Mouse (Mus musculus): ENCODE measurements at regions not wholly inside any gene's neighbourhood (a gene's known extent, or its start where the extent isn't known, plus 50 kb on each side); places are given as distances from the start of the nearest gene placed in this dataset.
A peak's percentile ranks its signal among the peaks of the same experiment; 100 is the strongest.

DNA sequence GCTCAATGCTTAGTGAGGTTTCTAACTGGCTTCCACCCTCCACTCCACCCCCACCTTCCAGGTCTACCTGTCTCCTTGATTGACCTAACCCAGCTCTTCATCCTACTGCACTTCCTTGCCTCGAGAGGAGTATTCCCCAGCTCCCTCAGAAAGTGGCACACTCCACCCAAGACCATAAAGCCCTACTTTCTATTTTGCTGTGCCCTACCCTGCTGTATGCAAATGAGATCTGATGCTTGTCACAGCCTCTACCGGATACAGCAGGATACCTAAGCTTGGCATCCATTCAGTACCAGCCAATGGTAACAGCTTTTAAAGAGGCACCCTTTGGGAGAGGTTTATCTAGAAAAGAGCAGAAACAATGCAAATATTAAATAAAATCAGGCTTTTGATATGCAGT lies 92.1 kb upstream of the Rreb1 start:
- TF ChIP-seq EP300 (IDR thresholded peaks at IDR 0.05; ENCODE audit: low read depth) (no peak), CTCF (IDR thresholded peaks at IDR 0.05; ENCODE audit: low read depth) (no peak)
- DNase-seq (no peak), ATAC-seq (no peak)
- Histone ChIP-seq H3K9ac (replicated peaks) (no peak overlapping the region), H3K36me3 (replicated peaks; ENCODE audit: insufficient read depth, low read length) (no peaks in the 10 kb centered on the region), H3K4me2 (ENCODE audit: low read depth, low read length) (no peak overlapping the region), H3K4me3 (ENCODE audit: low read depth, low read length) (no peak overlapping the region), H3K27ac (ENCODE audit: low read depth) (no peak overlapping the region), H3K4me1 (ENCODE audit: insufficient read depth) (no peaks in the 10 kb centered on the region), H3K9me3 (ENCODE audit: low read length) (no peaks in the 10 kb centered on the region), H3K27me3 (ENCODE audit: insufficient read depth, low read length) (no peaks in the 10 kb centered on the region)
- WGBS (ENCODE audit: insufficient replicate concordance) = 63% methylated on average over 2 of the region's 2 CpGs

DNA sequence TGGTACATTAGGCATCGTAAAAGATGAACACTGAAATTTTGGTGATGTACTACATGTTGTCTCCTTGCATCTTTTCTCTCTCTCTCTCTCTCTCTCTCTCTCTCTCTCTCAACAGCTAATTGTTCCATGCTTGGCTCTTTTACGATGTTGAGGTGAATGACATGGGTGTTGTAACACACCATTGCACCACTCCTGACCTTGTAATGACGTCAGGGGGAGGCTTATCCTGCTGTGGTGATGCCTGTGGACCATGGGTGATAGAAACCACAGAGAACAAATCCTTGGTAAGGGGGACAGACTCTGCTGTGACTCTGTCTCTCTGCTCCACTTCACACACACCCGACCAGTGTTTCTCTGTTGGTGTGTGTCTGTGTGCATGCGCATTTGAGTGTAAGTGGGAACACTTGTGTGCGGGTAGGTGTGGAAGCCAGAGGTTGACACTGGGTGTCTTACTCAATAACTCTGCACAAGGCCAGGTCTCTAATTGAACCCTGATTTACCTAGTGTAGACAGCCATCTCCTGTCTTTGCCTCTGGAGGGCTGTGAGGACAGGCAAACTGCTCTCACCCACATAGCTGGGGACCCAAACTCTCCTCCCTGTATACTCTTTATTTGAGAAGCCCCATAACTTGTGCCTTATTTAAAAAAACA lies 88.9 kb upstream of the Rreb1 start:
- no peak overlapping the region for H3K9ac ChIP-seq (replicated peaks)

DNA sequence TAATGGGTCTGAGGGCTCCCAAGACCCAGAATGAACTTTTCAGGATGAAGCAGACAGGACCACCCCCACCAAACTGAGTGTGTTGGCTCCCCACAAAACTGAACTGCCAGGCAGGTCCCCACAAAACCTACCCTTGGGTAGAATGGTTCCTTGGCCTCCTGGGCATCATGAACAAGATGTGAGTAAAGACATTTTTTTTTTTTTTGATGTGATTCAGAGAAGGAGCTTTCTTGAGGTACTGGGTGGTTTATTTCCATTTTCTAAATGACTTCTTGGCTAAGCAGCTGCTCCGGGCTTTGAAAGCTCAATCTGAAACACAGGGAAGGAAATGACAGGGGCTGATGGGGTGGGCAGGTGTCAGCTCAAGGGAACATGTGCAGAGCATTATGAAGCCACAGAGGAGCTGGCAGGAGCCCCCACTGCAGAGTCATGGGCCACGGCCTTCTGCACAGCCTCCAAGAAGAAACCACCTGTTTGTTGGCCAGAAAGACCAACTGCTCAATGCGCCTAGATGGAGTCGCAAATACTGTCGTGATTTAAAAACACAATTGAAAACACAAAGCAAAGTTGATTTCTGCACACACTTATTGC lies 86.2 kb upstream of the Rreb1 start:
- H3K27ac ChIP-seq (ENCODE audit: low read depth) = no peak overlapping the region
- no peak overlapping the region for H3K9ac ChIP-seq (replicated peaks)
- H3K36me3 ChIP-seq (replicated peaks; ENCODE audit: insufficient read depth, low read length) = no peaks in the 10 kb centered on the region
- no peak overlapping the region for H3K4me2 ChIP-seq (ENCODE audit: low read depth, low read length)
- ATAC-seq (no peak), DNase-seq (peak; percentile 35)
- H3K4me3 ChIP-seq (ENCODE audit: low read depth, low read length) = no peak overlapping the region
- no peaks in the 10 kb centered on the region for H3K9me3 ChIP-seq (ENCODE audit: low read length)
- no peak for TF ChIP-seq CTCF (IDR thresholded peaks at IDR 0.05; ENCODE audit: low read depth)
- no peak for TF ChIP-seq EP300 (IDR thresholded peaks at IDR 0.05; ENCODE audit: low read depth)
- no peaks in the 10 kb centered on the region for H3K27me3 ChIP-seq (ENCODE audit: insufficient read depth, low read length)
- no peaks in the 10 kb centered on the region for H3K4me1 ChIP-seq (ENCODE audit: insufficient read depth)
- WGBS (ENCODE audit: insufficient replicate concordance) = 37% methylated on average over 5 of the region's 5 CpGs

More for the DNA sequence above, 88.9 kb upstream of the Rreb1 start:
- WGBS (ENCODE audit: insufficient replicate concordance) = 64% methylated on average over 6 of the region's 6 CpGs
- Histone ChIP-seq H3K9me3 (ENCODE audit: low read length) (no peaks in the 10 kb centered on the region), H3K27me3 (ENCODE audit: insufficient read depth, low read length) (no peaks in the 10 kb centered on the region), H3K36me3 (replicated peaks; ENCODE audit: insufficient read depth, low read length) (no peaks in the 10 kb centered on the region), H3K4me3 (ENCODE audit: low read depth, low read length) (no peak overlapping the region), H3K4me2 (ENCODE audit: low read depth, low read length) (no peak overlapping the region), H3K27ac (ENCODE audit: low read depth) (peak overlapping the region; percentile 76), H3K4me1 (ENCODE audit: insufficient read depth) (no peaks in the 10 kb centered on the region)
- peak; percentile 68 for DNase-seq
- TF ChIP-seq CTCF (IDR thresholded peaks at IDR 0.05; ENCODE audit: low read depth) (no peak), EP300 (IDR thresholded peaks at IDR 0.05; ENCODE audit: low read depth) (peak; percentile 34; the same call in 1 of the 2 replicates)
- ATAC-seq = peak; percentile 96

DNA sequence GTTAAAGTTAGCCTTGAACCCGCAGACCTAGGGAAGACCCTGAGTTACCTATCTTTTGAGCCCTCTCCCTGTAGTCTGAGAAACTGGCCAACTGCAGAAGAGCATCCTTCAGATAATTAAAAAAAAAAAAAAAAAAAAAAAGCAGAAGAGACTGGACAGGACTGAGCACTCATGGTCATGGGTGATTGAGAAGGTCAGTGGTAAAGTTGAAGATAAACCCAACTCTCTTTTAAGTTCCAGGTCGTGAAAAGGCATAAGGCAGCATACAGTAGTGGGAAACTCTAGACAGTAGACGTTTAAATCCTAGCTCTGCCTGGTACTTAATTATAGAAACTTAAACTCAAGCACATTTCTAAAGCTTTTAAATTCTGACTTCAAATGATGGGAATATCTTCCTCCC lies 84.6 kb upstream of the Rreb1 start:
- Histone ChIP-seq H3K4me1 (ENCODE audit: insufficient read depth) (no peaks in the 10 kb centered on the region), H3K27me3 (ENCODE audit: insufficient read depth, low read length) (no peaks in the 10 kb centered on the region), H3K9ac (replicated peaks) (no peak overlapping the region), H3K4me3 (ENCODE audit: low read depth, low read length) (no peak overlapping the region), H3K9me3 (ENCODE audit: low read length) (no peaks in the 10 kb centered on the region), H3K36me3 (replicated peaks; ENCODE audit: insufficient read depth, low read length) (no peaks in the 10 kb centered on the region), H3K27ac (ENCODE audit: low read depth) (no peak overlapping the region), H3K4me2 (ENCODE audit: low read depth, low read length) (no peak overlapping the region)
- ATAC-seq (no peak), DNase-seq (no peak)
- WGBS (ENCODE audit: insufficient replicate concordance) = 59% methylated on average over 3 of the region's 3 CpGs
- TF ChIP-seq CTCF (IDR thresholded peaks at IDR 0.05; ENCODE audit: low read depth) (no peak), EP300 (IDR thresholded peaks at IDR 0.05; ENCODE audit: low read depth) (no peak)

DNA sequence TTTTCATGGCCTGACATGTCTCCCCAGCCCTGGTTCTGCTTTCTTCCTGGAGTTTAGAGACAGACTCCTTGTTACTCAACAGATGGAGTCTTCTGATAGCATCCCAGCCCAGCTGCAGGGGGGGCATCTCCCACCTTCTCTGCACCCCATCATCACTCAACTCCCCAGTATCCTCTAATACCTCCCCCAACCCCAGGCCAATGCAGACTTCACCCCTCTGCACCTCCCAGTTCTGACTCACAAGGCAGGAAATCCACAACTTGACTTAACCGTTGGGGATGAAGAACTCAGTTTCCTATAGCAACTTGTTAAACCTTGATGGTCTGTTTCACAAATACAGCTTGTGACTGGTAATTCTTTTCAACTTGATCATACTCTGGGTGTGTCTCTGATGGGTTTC lies 73.7 kb upstream of the Rreb1 start:
- Histone ChIP-seq H3K27ac (ENCODE audit: low read depth) (no peak overlapping the region), H3K9ac (replicated peaks) (no peak overlapping the region), H3K27me3 (ENCODE audit: insufficient read depth, low read length) (no peaks in the 10 kb centered on the region), H3K4me3 (ENCODE audit: low read depth, low read length) (no peak overlapping the region), H3K4me1 (ENCODE audit: insufficient read depth) (no peaks in the 10 kb centered on the region), H3K36me3 (replicated peaks; ENCODE audit: insufficient read depth, low read length) (no peaks in the 10 kb centered on the region), H3K9me3 (ENCODE audit: low read length) (no peaks in the 10 kb centered on the region), H3K4me2 (ENCODE audit: low read depth, low read length) (no peak overlapping the region)
- 29% methylated on average over 1 of the region's 1 CpGs for WGBS (ENCODE audit: insufficient replicate concordance)
- no peak for TF ChIP-seq EP300 (IDR thresholded peaks at IDR 0.05; ENCODE audit: low read depth)
- no peak for TF ChIP-seq CTCF (IDR thresholded peaks at IDR 0.05; ENCODE audit: low read depth)
- DNase-seq (no peak), ATAC-seq (no peak)

DNA sequence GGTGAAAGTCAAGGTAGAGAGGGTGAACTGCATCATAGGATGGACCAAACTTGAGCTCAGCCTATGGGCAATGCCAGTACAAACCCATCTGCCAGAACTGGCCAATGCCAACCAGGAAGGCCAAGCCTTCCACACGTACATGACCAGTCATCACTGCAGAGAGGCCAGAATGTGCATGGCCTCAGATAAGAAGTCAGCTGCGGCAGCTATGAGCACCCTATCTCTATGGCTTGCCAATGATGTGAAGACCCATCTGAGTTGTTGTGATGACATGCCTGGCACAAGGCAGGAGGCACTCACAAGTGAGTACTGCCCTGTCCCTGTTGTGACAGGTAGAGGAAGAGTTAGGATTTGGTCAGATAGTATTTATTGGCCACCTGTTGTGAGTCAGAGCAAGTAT lies 72.7 kb upstream of the Rreb1 start:
- Histone ChIP-seq H3K36me3 (replicated peaks; ENCODE audit: insufficient read depth, low read length) (no peaks in the 10 kb centered on the region), H3K27ac (ENCODE audit: low read depth) (no peak overlapping the region), H3K9ac (replicated peaks) (no peak overlapping the region), H3K27me3 (ENCODE audit: insufficient read depth, low read length) (no peaks in the 10 kb centered on the region), H3K9me3 (ENCODE audit: low read length) (no peaks in the 10 kb centered on the region), H3K4me3 (ENCODE audit: low read depth, low read length) (no peak overlapping the region), H3K4me2 (ENCODE audit: low read depth, low read length) (no peak overlapping the region), H3K4me1 (ENCODE audit: insufficient read depth) (no peaks in the 10 kb centered on the region)
- ATAC-seq = peak; percentile 33; the same call in 1 of the 2 replicates
- 48% methylated on average over 2 of the region's 2 CpGs for WGBS (ENCODE audit: insufficient replicate concordance)
- TF ChIP-seq EP300 (IDR thresholded peaks at IDR 0.05; ENCODE audit: low read depth) = no peak
- no peak for TF ChIP-seq CTCF (IDR thresholded peaks at IDR 0.05; ENCODE audit: low read depth)
- no peak for DNase-seq
